Mouse (Mus musculus) left cerebral cortex, postnatal 25 days (tissue): Measurements from ENCODE around the gene Igll1. TPM values are rescaled to one million over a fixed set of nuclear protein-coding genes. Genes with fewer than 3 reads are reported as not detected.
A peak's percentile ranks its signal among the peaks of the same experiment; 100 is the strongest.

Experiments
- DNase-seq, 2 experiments: peaks; one replicate each; pipeline ENCODE4 v3.0.0; 2022; ENCODE audit warnings: low spot score in 2 of 2, mixed read lengths in 1 of 2
- intact Hi-C: fragments of 180-260 bp; cut with DNase I; formaldehyde crosslinking; loops from one replicate; pipeline ENCODE4 v1.15.1; 2025
- total RNA-seq, 2 experiments: library from RNA; stranded (reverse); gene quantifications; 2 replicates each; pipeline ENCODE4 v1.2.3; 2021

The Igll1 gene
- not detected for total RNA-seq

DNA sequence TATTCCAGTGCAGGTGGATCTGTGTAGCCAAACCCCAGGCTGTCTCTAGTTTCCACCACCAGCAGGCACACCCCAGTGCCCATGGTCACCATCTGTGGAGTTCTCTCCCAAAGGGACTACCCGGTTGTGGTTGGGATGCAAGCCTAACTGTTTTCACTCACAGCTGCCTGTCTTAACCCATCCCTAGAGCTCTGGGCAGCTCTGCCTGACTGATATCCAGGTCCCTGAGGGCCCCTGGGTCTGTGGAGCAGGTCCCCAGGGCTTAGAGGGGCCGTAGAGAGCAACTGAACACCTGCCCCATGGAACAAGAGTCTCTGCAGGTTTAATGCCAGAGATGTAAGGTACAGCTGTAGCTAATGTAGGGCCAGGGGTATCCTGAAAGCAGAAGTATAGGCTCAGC, at the start of gene Igll1:
Gene Igll1 (minus strand): TSS at position 8 of the 400 bp plus-strand sequence.
- intact Hi-C loops = no loop called here
- DNase-seq = no peak

DNA sequence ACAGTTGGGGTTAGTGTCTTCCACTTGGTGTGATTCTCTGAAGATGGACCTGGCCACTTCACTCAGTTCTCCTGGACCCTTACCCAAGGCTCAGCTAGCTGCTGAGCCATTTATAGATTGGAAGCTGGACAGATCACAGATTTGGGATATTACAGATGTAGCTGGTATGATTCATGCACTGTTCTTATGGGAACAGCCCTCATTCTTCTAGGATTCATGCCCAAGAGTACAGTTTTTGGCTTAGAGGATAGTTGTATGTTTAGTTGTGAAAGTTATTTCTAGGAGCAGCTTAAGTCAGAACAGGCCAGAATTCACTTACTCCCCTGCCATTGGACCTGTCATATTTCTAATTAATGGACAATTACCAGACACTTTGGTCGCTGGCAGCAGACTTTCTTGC, 49.7 kb upstream of the Igll1 start:
- DNase-seq = peak in 1 of 2 experiments; percentile 79
- intact Hi-C loops = loop anchor here (5.0 kb wide), 1 partner anchor 119 kb away; no protein-coding TSS in a partner anchor

DNA sequence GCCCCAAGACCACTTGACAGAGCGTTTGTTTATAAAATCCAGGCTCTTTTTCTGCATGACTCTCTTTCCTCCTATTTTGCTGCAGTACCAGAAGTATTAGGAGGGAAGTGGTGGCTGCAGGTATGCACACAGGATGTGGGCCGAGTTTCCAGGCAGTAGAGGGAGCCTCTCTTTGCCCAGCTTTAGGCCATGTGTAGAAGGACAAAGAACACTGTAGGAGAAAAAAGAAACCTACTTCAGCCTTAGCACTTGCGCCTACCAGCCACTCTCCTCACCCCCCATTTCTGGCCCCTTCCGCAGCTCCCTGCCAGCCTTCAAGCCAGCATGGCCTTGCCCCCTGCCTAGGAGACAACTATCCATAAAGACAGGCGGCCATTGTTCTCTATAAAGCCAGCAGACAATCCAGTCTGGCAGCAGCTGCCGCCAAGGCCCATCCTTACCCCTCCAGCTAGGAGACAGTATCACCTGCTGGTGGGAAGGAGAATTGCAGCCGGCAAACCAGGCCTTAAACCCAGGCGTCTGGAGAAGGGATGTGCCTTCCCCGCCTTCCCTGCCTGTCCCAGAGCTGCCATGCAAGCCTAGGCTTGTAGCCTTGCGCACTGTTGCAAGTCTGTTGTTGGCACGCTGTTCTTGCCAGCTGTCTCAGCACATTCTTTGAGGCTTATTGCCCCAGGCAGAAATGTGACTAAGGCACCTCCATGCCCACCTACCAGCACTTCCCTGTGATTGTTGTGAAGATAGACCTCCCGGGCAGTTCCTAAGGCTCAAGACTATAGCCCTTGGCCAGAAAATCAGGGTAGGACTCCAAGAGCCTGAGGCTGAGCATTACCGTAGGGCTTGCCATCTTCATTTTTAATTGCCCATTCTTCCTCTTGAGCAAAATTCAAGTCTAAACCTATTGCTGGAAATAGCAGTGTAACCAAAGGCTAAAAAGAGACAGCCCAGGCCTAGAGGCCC, 48.1 kb upstream of the Igll1 start:
- intact Hi-C loops = loop anchor here (2.0 to 5.0 kb wide), 3 partner anchors 15 to 120 kb away; partner anchors contain the start of gene Ppm1f
- DNase-seq = peak; percentile 67 to 75

DNA sequence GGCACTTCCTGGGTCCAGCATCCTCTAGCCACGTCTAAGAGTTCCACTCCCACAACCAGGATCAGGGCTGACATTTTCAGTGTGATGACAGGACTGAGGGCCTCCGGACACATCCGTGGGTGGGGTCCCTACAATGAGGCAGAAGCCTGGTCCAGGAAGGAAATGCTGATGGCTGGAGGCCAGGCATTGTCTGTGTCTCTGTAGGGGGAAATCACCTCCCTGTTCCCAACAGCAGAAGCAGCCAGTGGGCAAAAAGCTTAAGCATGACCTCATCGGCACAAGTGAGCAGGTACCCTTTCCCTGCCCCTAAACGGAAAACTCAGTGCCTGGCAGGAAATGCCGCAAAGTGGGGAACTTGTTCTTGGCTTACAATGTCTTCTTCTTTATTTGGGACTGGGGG, 44.0 kb upstream of the Igll1 start:
- DNase-seq = no peak
- intact Hi-C loops = no loop called here

DNA sequence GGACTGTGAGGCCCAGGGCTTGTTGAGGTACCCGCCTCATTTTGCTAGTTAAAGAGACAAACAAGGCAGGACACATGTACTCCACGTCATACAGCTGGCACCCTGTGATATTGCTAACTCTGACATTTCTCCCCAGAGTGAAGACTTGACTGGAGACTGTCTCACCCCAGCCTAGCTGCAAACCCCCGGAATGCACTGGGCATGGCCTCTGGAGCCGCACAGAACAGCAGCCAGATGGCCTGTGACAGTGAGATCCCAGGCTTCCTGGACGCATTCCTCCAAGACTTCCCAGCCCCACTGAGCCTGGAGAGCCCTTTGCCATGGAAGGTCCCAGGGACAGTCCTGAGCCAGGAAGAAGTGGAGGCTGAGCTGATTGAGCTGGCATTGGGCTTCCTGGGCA, 39.4 kb upstream of the Igll1 start:
- intact Hi-C loops = no loop called here
- no peak for DNase-seq

DNA sequence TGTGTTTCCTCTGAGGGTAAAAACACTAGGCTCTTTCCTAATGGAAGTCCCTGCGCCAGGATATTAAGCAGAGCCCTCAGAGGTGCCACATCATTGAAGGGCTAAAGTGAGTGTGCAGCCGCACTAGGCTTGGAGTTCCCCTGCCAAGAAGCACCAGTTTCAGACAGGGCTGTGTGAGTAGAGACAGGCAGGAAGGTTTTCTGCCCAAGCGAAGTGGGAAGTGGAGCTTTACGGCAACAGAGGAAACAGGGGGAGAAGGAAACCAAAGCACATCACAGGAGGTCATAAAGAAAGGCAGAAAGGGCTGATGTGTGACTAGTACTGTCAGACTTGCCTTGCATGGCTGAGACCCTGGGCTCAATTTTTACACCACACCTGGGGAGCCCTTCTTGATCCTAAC, 38.5 kb upstream of the Igll1 start:
- DNase-seq = no peak
- intact Hi-C loops = no loop called here

DNA sequence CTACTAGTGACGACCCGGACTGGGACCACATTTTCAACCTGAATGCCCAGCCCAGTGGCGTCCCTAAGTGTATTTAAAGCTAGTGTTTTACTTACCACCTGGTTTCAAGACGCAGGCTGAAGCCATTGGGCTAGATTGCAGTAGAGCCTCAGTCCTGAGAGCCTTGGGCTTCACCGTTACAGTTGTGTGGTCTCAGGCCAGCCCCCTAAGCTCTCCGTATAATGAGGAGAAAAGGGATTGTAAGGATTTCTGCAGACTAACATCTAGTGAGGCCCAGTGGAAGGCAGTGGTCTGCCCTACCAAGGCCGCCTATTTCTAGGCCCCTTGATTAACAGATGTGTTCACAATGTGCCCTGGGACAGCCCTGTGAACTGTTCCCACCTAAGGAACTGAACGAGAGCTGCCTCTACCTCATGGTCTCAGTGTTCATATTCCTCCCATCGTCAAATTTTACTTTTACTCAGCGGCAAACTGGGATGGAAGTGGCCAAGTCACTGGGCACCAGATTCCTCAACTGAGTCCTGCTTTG, 33.3 kb upstream of the Igll1 start:
- intact Hi-C loops = loop anchor here (2.0 kb wide), 1 partner anchor 14 kb away; no protein-coding TSS in a partner anchor
- DNase-seq = no peak

DNA sequence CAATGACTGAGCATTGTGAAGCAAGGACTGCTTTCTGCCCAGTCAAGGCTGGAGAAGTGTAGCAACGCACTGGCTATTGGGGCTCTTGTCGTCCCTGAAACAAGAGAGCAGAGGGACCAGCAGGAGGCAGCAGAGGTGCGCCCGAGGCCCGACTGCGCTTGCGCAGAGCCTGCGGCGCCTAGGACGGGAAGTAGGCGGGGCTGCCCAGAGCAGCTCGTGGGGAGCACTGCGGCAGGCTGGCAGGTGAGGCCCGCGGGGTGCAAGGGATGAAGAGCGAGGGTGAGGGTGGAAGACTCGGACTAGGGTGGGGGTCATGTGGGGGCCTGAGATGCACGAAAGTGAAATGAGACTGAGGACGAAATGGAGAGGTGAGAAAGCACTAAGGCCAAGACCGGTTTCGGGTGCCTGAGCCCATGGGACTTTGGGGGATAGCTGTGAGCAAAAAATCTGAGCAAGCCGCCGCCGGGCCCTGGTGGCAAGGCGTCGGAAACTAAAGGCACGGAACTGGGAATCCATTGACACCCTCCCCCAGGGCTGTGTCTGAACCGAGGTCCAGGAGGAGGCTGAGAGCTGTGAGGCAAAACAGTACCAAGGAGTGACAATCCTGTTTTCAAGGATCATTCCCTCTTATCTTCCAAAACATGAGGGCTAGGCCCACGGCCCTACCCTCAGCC, 32.7 kb upstream of the Igll1 start, which contains the start of gene Ppm1f:
Gene Ppm1f (plus strand): TSS at position 88 of the 674 bp plus-strand sequence.
- intact Hi-C loops = loop anchor here (2.0 kb wide), 1 partner anchor 14 kb away; no protein-coding TSS in a partner anchor
- DNase-seq = peak; percentile 94 to 98

DNA sequence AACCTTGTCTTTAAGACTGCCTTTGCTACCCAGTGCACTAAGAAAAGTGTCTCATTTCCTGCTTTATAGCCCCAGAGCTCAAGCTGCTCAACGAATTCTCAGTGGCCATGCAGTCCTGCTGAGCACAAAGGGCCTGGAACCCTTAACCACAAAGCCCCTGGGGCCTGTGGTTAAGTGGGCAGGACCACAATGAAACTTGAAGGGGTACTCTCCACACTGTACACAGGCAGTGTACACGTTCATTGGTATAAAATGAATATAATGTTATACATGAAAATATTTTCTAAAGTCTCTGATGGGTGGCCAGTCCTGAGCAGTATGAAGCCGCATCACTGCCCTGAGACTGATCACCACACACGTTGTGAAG, 32.2 kb upstream of the Igll1 start:
- DNase-seq = no peak
- intact Hi-C loops = loop anchor here (2.0 kb wide), 1 partner anchor 15 kb away; no protein-coding TSS in a partner anchor

DNA sequence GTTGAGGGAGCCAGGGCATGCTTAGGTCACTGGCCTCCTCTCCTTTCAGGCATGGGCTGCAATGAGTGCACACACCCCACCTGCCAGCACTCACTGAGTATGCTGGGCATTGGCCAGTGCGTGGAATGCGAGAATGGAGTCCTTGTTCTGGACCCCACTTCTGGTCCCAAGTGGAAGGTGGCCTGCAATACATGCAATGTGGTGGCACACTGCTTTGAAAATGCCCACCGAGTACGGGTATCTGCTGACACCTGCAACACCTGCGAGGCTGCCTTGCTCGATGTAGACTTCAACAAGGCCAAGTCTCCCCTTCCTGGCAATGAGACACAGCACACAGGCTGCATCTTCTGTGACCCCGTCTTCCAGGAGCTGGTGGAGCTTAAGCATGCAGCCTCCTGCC, 28.6 kb upstream of the Igll1 start:
- intact Hi-C loops = no loop called here
- DNase-seq = no peak

DNA sequence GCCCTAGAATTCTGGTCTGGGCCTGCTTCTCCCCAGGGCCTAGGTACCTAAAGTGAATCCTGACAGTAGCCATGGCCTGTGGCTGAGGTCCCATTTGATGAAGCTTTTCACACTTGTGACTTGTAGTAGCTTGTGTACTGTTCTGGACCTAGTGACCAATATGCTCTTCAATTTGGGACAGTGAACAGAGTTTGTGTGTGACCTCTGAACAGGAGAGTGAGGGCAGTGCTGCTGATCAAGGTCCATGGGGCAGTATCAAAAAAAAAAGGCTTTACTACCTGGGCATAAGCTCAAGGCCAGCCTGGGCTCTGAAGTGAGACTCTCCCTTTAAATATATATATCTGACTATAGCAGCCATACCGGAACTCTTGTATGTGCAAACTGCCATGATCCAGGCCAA, 24.6 kb upstream of the Igll1 start:
- no peak for DNase-seq
- intact Hi-C loops = no loop called here

DNA sequence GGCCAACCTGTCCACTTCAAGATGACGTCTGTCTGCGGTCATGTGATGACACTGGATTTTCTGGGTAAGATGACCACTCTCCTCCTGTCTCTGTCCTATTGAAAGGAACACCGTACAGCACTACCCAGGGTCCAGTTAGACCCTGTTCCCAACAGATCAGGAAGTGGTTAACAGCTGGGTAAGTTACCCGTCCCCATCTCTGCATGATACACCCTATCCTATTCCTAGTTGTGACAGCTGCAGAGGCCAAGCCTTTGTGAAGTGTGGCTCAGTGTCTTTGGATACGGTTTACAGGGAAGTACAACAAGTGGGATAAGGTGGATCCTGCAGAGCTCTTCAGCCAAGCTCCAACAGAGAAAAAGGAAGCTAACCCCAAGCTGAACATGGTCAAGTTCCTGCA, 15.2 kb upstream of the Igll1 start:
- no peak for DNase-seq
- intact Hi-C loops = loop anchor here (10.0 kb wide), 1 partner anchor 524 kb away; the partner anchor contains the start of gene Dnm1l

DNA sequence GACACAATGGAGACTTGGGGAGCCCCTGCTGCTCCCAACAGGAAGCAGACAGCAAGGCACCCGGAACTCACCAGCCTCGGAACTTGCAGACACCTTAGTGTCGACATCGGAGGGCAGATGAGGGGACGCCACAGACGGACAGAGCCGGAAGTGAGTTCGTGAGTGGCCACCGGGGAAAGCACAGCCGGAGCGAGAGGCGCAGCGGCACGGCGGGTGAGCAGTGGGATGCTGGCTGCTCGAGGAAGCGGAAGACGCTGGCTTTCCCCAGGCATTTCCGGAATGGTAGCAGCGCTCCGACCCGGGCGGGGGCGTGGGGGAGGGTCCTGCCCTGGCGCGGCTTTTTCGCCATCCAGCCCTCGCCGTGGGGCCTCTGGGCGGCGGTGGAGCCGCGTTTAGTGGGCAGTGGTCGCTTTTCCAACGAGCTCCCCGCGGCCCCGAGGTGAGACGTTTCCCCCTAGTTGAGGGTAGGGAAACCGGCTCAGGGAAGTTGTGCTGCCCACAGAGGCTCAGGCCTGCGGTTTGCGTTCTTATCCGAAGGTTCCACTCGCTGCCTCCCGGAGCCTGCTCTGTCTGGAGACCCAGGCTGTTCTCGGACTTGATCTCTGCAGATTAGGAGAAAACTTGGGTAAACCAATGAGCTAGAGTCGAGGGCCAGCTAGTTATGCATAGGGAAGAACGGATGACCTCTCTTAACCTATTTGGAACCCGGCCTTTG, 7.0 kb upstream of the Igll1 start, which contains the start of the genes Top3b and Vpreb1:
Gene Top3b (plus strand): TSS at position 120 of the 715 bp plus-strand sequence.
Gene Vpreb1 (minus strand): TSS at position 227 of the 715 bp plus-strand sequence.
- DNase-seq = peak; percentile 87 to 96
- intact Hi-C loops = loop anchor here (5.0 to 10.0 kb wide), 3 partner anchors 273 to 568 kb away; partner anchors contain the start of genes Dnm1l and Yars2

DNA sequence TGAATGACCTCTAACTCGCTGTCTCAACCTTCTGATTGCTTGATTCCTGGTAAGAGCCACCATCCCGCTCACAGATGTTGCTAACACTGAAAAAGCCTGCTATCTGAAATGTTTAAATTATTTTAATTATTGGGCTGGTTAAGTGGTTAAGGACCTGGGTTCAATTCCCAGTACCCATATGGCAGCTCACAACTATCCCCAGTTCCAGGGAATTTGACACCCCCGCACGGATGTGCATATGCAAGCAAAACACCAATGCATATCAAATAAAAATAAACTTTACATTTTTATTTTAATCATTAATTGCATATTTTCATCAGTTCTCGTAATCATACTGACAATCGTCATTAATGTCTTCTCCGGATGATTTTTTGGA, 6.4 kb upstream of the Igll1 start:
- no peak for DNase-seq
- intact Hi-C loops = loop anchor here (5.0 to 10.0 kb wide), 3 partner anchors 273 to 568 kb away; partner anchors contain the start of genes Dnm1l and Yars2

DNA sequence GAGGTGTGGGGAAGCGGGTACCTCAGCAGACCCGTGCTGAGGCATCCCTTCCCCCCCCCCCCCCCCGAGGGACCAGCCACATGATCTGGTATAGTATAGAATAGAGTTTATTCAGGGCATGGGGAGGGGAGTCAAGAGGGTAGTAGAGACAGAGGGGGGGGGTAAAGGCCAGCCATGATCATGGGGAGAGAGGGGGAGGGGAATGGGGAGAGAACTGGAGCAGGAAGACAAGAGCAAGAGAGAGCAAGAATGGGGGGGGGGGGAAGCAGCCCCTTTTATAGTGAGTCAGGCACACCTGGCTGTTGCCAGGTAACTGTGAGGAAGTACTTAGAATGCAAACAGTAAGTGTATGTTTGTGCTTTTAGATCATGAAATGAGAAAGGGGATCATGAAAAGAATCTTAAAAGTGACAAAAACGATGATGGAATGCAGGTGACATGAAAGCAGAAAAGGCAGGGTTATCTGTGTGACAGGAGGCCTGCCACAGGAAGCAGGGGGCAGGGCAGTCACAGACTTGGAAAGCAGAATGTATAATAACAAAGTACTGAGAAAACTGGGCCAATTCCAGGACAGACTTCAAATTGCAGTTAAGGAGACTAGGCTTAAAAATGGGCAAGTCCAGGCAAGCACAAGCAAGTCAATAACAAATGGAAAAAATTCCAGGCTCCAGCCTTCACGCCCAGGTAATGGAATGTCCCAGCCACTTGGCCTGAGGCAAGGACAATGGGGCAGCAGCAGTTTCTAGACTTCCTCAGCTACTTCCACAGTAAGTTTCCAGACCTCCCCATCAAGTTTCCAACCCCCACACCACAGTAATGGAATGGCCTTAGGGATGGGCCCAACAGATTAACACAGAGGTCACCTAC, 2.1 kb upstream of the Igll1 start:
- intact Hi-C loops = no loop called here
- no peak for DNase-seq

DNA sequence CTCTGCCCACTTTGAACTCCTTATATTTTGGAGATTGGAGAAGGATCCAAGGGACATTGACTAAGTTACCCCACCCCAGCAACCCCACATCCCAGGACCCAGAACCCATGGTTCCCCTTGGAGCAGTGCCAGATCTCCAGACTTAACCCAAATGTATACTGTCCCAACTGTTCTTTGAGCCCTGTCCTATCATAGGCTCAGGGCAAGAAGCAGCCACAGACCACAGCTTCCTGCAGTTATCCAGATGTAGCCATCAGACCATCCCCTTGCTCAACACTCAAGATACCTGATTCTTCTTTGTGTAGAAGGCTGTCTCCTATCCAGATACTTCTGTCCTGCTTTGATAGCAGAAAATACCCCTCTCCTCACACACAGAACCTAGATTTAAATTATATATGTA, 1.4 kb upstream of the Igll1 start:
- intact Hi-C loops = no loop called here

DNA sequence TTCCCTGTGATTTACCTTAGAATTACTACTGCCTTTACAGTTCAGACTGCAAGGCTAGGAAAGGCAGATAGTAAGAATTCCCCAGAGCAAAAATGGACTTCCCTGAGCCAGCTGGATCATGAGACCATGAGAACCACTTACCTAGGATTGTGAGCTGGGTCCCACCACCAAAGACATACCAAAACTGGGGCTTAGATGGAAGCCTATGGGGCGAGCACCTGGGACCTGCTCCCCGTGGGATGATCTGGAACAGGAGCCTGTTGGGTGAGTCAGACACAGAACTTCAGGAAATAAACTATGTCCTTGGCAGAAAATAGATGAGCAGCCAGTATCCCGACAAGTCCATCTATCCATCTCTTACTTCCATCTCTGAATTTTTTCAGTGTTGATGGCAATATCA, 1.5 kb downstream of the Igll1 start:
- intact Hi-C loops = no loop called here
- no peak for DNase-seq

More for the DNA sequence above, 1.4 kb upstream of the Igll1 start:
- DNase-seq = no peak

DNA sequence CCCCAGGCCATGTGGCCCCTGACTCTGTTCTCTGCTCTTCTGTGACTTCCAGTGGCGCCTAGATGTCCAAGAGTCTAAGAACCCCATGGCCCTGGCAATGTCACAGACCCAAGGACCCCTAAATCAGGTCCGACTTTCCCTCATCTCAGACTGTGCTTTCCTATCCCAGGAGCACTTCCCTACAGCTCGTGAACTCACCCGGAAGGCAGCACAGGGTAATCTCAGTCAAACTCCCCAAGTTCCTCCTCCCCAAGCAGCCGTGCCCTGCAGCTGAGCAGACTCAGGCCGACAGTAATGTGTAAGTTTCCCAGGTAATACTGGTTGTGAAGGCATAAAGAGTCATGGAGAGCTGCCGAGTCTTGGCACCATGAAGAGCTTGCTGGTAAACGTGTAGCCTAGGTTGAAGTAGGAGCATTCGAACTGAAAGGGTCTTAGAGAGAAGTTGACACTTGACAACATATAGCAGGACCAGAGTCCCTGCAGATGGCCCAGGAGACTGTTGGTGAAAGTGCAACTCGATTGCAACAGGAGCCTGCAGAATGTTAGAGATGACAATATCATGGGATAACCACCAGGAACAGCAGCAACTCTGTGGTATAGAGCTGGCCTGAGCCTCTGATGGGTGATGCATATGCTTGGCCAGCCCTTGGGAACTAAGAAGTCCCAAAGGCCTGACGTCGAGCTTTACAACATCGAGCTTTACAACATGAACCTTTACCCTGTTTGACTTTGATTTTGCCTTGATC, 6.9 kb downstream of the Igll1 start:
- DNase-seq = no peak
- intact Hi-C loops = no loop called here
